Mouse (Mus musculus): ENCODE measurements around the gene Gm14862. TPM values are rescaled to one million over a fixed set of nuclear protein-coding genes. Genes with fewer than 3 reads are reported as not detected.
"Not testable (repeated sequence)": the region's sequence is repeated elsewhere in the genome, so short reads cannot be mapped to it uniquely, and the experiment has no call there.

Gm14862 gene
- polyA plus RNA-seq (2012; ENCODE audit: insufficient read depth, insufficient read length, low replicate concordance, missing spikeins) = not detected in 2 replicates

DNA sequence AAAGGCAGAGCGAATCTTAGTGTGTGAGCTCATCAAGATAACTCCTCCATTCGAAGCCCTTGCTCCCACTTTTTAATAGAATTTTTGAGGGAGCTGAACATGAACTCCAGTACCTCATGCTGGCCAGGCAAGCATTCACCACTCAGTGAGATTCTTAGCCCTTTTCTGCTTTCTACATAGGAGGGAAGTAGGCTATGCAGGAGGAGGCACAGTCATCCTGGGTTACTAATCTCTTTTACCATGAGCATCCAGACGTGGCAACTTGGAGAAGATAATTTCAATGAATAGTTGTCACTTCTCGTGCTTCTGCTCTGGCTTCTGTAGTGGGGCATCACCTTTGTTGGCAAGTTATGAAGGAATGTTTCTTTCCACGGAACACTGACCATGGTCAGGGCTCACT, at the start of gene Gm14862:
TSS of gene Gm14862 (minus strand) at position 134 of the 400 bp plus-strand sequence.
- Histone ChIP-seq H3K4me3 (ENCODE audit: insufficient read depth, low read depth, low read length) (no peak within 1 kb of the TSS), H3K27ac (ENCODE audit: insufficient read depth, low read depth, low read length) (no peak within 1 kb of the TSS), H3K4me1 (ENCODE audit: control insufficient read depth, insufficient read depth, low read length) (no peaks in the 10 kb centered on the region)
- WGBS = 83% methylated on average over 5 of the region's 5 CpGs
- no peak for TF ChIP-seq CTCF (IDR thresholded peaks at IDR 0.05; ENCODE audit: insufficient read depth, low read depth, low read length)
- no peak for TF ChIP-seq POLR2A (IDR thresholded peaks at IDR 0.05; ENCODE audit: insufficient read depth, low read depth, low read length)

DNA sequence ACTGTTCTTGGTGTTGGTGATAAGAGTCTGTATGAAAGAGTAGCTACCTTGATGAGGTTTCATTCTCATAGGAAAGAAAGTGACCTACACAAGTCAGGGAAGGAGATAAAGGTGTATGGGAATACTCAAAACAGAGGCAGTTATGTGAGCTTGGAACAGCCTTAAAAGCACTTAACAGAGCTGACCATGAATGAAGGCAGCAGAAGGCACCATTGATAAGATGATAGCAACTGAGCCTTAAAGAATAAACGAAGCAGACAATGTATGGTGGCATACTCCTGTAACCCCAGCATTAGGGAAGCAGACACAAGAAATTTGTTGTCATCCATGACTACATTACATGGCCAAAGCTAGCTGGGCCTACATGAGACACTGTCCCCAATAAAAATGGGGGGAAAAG, 46.8 kb upstream of the Gm14862 start:
- no peaks in the 10 kb centered on the region for H3K4me1 ChIP-seq (ENCODE audit: control insufficient read depth, insufficient read depth, low read length)
- 83% methylated on average over 1 of the region's 1 CpGs for WGBS
- no peak overlapping the region for H3K4me3 ChIP-seq (ENCODE audit: insufficient read depth, low read depth, low read length)
- no peak overlapping the region for H3K27ac ChIP-seq (ENCODE audit: insufficient read depth, low read depth, low read length)
- TF ChIP-seq CTCF (IDR thresholded peaks at IDR 0.05; ENCODE audit: insufficient read depth, low read depth, low read length) (no peak), POLR2A (IDR thresholded peaks at IDR 0.05; ENCODE audit: insufficient read depth, low read depth, low read length) (no peak)

DNA sequence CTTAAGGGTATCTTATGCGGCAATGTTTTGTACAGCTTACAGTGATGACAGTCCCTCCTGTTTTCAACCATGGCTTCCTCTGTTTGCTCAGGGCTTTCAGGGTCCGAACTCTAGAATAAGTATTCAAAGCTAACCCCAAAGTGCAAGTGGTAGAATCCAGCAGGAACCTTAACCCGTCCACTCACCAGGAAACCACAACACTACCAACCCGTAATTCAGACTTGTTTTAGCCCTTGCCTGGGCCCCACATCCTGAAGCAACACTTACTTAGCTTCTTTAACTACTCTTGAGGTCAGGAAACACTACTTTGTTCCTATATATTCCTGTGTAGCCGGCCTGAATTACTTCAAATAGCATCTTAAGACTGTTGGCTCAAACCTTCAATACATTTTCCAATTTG, 46.1 kb upstream of the Gm14862 start:
- Histone ChIP-seq H3K27ac (ENCODE audit: insufficient read depth, low read depth, low read length) (no peak overlapping the region), H3K4me1 (ENCODE audit: control insufficient read depth, insufficient read depth, low read length) (no peaks in the 10 kb centered on the region), H3K4me3 (ENCODE audit: insufficient read depth, low read depth, low read length) (no peak overlapping the region)
- 88% methylated on average over 5 of the region's 5 CpGs for WGBS
- TF ChIP-seq POLR2A (IDR thresholded peaks at IDR 0.05; ENCODE audit: insufficient read depth, low read depth, low read length) (no peak), CTCF (IDR thresholded peaks at IDR 0.05; ENCODE audit: insufficient read depth, low read depth, low read length) (no peak)

DNA sequence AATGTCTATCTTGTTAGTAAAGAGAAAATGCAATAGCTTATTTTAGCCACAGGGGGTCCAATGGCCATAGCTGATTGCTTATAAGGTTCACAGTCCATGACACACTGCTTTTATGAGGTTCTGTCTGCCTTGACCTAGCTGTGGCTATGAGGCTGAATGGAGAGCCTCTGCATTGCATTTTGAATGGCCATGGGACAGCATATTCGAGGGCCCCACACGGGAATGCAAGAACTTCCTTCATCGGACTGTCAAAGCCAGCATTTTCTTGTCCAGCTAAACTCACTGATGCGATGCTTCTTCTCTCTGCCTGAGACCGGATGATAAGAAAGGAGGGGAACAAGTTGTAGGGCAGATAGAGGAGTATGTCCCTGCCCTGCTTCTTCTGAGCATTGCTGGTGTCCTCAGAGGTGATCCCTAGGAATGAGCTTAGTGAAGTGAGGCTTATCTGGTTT, 41.7 kb upstream of the Gm14862 start:
- no peak for TF ChIP-seq POLR2A (IDR thresholded peaks at IDR 0.05; ENCODE audit: insufficient read depth, low read depth, low read length)
- TF ChIP-seq CTCF (IDR thresholded peaks at IDR 0.05; ENCODE audit: insufficient read depth, low read depth, low read length) = no peak
- Histone ChIP-seq H3K27ac (ENCODE audit: insufficient read depth, low read depth, low read length) (no peak overlapping the region), H3K4me3 (ENCODE audit: insufficient read depth, low read depth, low read length) (no peak overlapping the region), H3K4me1 (ENCODE audit: control insufficient read depth, insufficient read depth, low read length) (no peaks in the 10 kb centered on the region)
- 89% methylated on average over 5 of the region's 5 CpGs for WGBS

DNA sequence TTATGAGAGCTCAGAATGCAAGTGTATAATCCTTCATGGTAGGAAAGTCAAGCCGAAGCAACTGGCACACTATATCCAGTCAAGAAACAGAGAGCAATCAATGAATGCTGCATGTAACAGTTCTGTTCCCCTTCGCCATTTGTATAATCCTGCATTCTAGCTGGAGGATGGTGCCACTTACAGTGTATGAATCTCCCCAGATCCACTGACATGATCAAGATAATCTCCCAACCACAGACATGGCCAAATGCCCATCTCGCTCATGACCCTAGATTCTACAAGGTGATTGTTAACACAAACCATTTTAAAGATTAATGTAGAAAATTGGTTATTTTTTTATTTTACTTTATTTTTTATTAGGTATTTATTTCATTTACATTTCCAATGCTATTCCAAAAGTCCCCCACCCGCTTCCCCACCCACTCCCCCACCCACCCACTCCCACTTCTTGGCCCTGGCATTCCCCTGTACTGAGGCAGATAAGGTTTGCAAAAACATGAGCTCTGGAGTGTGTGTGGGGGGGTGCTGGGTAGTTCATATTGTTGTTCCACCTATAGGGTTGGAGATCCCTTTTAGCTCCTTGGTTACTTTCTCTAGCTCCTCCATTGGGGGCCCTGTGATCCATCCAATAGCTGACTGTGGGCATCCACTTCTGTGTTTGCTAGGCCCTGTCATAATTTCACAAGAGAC, 36.6 kb upstream of the Gm14862 start:
- H3K4me1 ChIP-seq (ENCODE audit: control insufficient read depth, insufficient read depth, low read length); H3K4me3 ChIP-seq (ENCODE audit: insufficient read depth, low read depth, low read length); H3K27ac ChIP-seq (ENCODE audit: insufficient read depth, low read depth, low read length): not testable (repeated sequence)
- WGBS = 87% methylated on average over 4 of the region's 4 CpGs

DNA sequence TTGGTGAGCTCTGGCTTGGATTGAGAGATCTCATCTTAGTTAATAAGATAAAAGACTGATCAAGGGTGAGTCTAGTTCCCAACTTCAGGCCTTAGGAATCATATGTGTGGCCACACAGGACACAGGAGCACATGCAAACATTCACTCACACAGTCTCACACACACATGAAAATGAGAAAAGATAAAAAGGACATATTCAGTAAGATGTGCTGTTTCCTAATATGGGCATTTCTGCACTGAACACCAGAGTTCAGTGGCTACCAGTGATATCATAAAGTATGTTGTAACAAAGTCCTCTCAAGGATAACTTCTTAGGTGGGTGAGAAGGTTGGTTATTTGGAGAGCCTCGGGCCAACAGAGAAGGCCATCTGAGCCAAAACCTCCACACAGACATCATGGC, 26.8 kb upstream of the Gm14862 start, which contains the start of gene H2al1m:
TSS of gene H2al1m (plus strand) at position 301 of the 400 bp plus-strand sequence.
- no CpG with 5 or more reads among the region's 1 CpGs for WGBS
- not testable (repeated sequence) for H3K27ac ChIP-seq (ENCODE audit: insufficient read depth, low read depth, low read length); H3K4me1 ChIP-seq (ENCODE audit: control insufficient read depth, insufficient read depth, low read length); H3K4me3 ChIP-seq (ENCODE audit: insufficient read depth, low read depth, low read length)

DNA sequence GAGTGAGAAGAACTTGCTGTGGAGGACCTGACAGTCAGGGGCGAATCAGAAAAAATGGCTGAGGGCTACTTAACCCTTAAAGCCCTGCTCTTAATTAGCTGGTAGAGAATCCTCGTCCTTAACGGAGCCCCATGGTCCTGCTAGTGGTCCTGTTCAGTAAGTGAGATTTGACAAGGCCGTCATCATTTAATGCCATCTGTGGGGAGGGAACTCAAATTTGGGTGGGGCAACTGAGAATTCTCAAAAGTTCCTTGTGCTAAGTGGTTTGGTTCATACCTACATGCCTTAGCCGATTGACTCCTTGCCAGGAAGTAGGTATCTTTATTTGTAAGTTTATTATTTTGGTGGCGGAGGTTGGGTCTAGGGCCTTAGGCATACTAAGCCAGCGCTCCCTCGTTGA, 17.6 kb upstream of the Gm14862 start:
- TF ChIP-seq CTCF (IDR thresholded peaks at IDR 0.05; ENCODE audit: insufficient read depth, low read depth, low read length) = no peak
- Histone ChIP-seq H3K4me1 (ENCODE audit: control insufficient read depth, insufficient read depth, low read length) (no peaks in the 10 kb centered on the region), H3K4me3 (ENCODE audit: insufficient read depth, low read depth, low read length) (no peak overlapping the region), H3K27ac (ENCODE audit: insufficient read depth, low read depth, low read length) (no peak overlapping the region)
- WGBS = 86% methylated on average over 8 of the region's 8 CpGs

DNA sequence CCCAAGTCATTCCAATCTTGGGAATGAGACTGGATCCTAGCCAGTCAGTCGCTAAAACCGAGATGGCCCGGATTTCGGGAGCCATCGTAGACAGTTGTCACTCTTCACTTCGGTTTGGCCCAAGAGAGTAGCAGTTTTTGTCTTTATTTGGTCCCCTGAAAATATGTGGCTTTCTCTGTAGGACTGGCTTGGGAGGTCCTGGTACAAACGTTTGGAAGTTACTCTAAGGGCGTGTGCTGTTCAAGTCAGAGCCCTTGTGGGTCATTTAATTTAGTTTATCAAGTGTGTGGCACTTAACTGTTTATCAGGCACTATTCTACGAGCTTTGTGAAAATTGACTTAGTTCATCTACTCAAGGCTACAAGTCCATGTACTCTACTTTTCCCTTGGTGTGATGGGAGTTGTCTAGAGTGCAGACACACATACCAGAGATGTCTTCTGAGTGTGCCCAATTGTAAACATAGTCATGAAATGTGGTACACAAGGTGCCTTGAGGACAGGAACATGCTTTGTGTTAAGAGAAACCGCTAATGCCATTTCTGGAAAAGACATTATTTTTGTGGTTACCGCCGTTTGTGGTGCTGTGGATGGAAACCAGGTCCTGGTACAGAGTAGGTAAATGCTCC, 16.8 kb upstream of the Gm14862 start:
- no peak for TF ChIP-seq CTCF (IDR thresholded peaks at IDR 0.05; ENCODE audit: insufficient read depth, low read depth, low read length)
- Histone ChIP-seq H3K4me1 (ENCODE audit: control insufficient read depth, insufficient read depth, low read length) (no peaks in the 10 kb centered on the region), H3K4me3 (ENCODE audit: insufficient read depth, low read depth, low read length) (peak overlapping the region; percentile 89), H3K27ac (ENCODE audit: insufficient read depth, low read depth, low read length) (no peak overlapping the region)
- 57% methylated on average over 12 of the region's 12 CpGs for WGBS

DNA sequence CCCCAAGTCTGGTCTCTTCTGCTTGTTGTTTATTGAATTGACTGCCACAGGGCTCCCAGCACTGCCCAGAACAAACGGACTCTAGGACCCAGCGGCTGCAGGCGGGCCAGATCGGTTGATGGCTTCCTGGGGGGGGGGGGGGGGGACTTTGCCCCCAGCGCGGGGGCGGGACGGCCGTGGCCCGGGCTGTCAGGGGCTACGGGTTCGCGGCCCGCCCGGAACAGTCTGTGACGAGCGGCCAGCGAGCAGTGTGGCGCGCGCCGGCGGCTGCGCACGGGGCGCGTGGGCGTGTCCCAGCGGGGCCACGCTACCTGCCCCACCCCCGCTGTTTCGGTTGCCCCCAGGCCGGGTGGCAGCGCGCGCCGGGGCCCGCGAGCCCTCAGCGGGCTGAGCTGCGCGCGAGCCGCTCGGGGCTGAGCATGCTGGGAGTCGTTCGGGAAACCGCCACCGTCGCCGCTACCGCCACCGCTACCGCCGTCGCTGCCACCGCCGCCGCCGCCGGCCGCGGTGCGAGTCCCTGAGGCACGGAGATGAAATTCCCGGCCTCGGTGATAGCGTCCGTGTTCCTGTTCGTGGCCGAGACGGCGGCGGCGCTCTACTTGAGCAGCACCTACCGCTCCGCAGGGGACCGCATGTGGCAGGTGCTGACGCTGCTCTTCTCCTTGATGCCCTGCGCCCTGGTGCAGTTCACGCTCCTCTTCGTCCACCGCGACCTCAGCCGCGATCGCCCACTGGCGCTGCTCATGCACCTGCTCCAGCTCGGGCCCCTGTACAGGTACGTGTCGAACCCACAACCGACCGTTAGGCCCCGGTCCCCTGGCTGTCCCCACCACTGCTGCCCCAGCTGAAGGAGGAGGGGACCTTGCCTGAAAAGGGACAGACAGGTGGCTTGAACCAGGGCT, 16.0 kb upstream of the Gm14862 start, which contains the start of gene Xk:
TSS of gene Xk (plus strand) at position 297 of the 902 bp plus-strand sequence.
- H3K27ac ChIP-seq (ENCODE audit: insufficient read depth, low read depth, low read length) = no peak within 1 kb of the TSS
- no peak for TF ChIP-seq POLR2A (IDR thresholded peaks at IDR 0.05; ENCODE audit: insufficient read depth, low read depth, low read length)
- TF ChIP-seq CTCF (IDR thresholded peaks at IDR 0.05; ENCODE audit: insufficient read depth, low read depth, low read length) = no peak
- H3K4me3 ChIP-seq (ENCODE audit: insufficient read depth, low read depth, low read length) = peak within 1 kb of the TSS; percentile 89
- no peaks in the 10 kb centered on the region for H3K4me1 ChIP-seq (ENCODE audit: control insufficient read depth, insufficient read depth, low read length)
- 19% methylated on average over 74 of the region's 94 CpGs for WGBS

All from olfactory bulb, adult 2 months (tissue).